Mouse (Mus musculus): ENCODE results near the gene Gse1.
A peak's percentile ranks its signal among the peaks of the same experiment; 100 is the strongest.

Gse1 gene

GRCm38 (mm10) chr8:120569123-120569522 lies 340.9 kb downstream of the Gse1 start:
- no peak for DNase-seq (ENCODE audit: low read depth, low spot score)

- no peak for DNase-seq (ENCODE audit: low read depth, low spot score)
Observed at GRCm38 (mm10) chr8:120569939-120570715, 341.9 kb downstream of the Gse1 start.

- DNase-seq (ENCODE audit: low read depth, low spot score), result no peak
Observed at GRCm38 (mm10) chr8:120571561-120571960, 343.3 kb downstream of the Gse1 start.

- DNase-seq (ENCODE audit: low read depth, low spot score), result no peak
Observed at GRCm38 (mm10) chr8:120572534-120572933, 344.3 kb downstream of the Gse1 start.

- DNase-seq (ENCODE audit: low read depth, low spot score), result no peak
Observed at GRCm38 (mm10) chr8:120573866-120574265, 345.6 kb downstream of the Gse1 start.

- no peak for DNase-seq (ENCODE audit: low read depth, low spot score)
Observed at GRCm38 (mm10) chr8:120574941-120575340, 346.7 kb downstream of the Gse1 start.

GRCm38 (mm10) chr8:120575801-120576200 lies 347.5 kb downstream of the Gse1 start:
- DNase-seq (ENCODE audit: low read depth, low spot score), result no peak

GRCm38 (mm10) chr8:120577821-120578220 lies 349.6 kb downstream of the Gse1 start:
- DNase-seq (ENCODE audit: low read depth, low spot score), result no peak

GRCm38 (mm10) chr8:120580336-120581000 lies 352.2 kb downstream of the Gse1 start:
- no peak for DNase-seq (ENCODE audit: low read depth, low spot score)

- DNase-seq (ENCODE audit: low read depth, low spot score), result no peak
Observed at GRCm38 (mm10) chr8:120581329-120581728, 353.1 kb downstream of the Gse1 start.

GRCm38 (mm10) chr8:120581811-120582210 lies 353.6 kb downstream of the Gse1 start:
- DNase-seq (ENCODE audit: low read depth, low spot score), result no peak

- no peak for DNase-seq (ENCODE audit: low read depth, low spot score)
Observed at GRCm38 (mm10) chr8:120585521-120585920, 357.3 kb downstream of the Gse1 start.

- peak; percentile 98 for DNase-seq (ENCODE audit: low read depth, low spot score)
Observed at GRCm38 (mm10) chr8:120588908-120589771, 360.9 kb downstream of the Gse1 start, which contains the start of gene Gins2. Gene Gins2 (minus strand): TSS chr8:120589304.

- no peak for DNase-seq (ENCODE audit: low read depth, low spot score)
Observed at GRCm38 (mm10) chr8:120589921-120590320, 361.7 kb downstream of the Gse1 start.

GRCm38 (mm10) chr8:120591587-120592292 lies 363.5 kb downstream of the Gse1 start:
- no peak for DNase-seq (ENCODE audit: low read depth, low spot score)

- no peak for DNase-seq (ENCODE audit: low read depth, low spot score)
Observed at GRCm38 (mm10) chr8:120594571-120594970, 366.3 kb downstream of the Gse1 start.

GRCm38 (mm10) chr8:120595963-120596362 lies 367.7 kb downstream of the Gse1 start:
- no peak for DNase-seq (ENCODE audit: low read depth, low spot score)

- DNase-seq (ENCODE audit: low read depth, low spot score), result peak; percentile 70
Observed at GRCm38 (mm10) chr8:120598579-120598978, 370.3 kb downstream of the Gse1 start.

- no peak for DNase-seq (ENCODE audit: low read depth, low spot score)
Observed at GRCm38 (mm10) chr8:120599504-120599903, 371.2 kb downstream of the Gse1 start.

- DNase-seq (ENCODE audit: low read depth, low spot score), result no peak
Observed at GRCm38 (mm10) chr8:120602672-120603071, 374.4 kb downstream of the Gse1 start.

- DNase-seq (ENCODE audit: low read depth, low spot score), result no peak
Observed at GRCm38 (mm10) chr8:120607460-120607859, 379.2 kb downstream of the Gse1 start.

Data from brain, embryonic 18.5 days (tissue).